Mouse (Mus musculus) urinary bladder, adult 2 months (tissue): ENCODE data around the gene Pecam1. TPM values are rescaled to one million over a fixed set of nuclear protein-coding genes. Genes with fewer than 3 reads are reported as not detected.

Source experiments
- DNase-seq: peaks from one replicate; pipeline ENCODE4 v3.0.0; 2022; ENCODE audit warnings: low spot score
- polyA plus RNA-seq: library from polyadenylated mRNA; depleted of rRNA; stranded (reverse); fragments of >200 nt; gene quantifications from 2 replicates; pipeline ENCODE4 v1.2.3, GENCODE M21; 2012

The Pecam1 gene
- polyA plus RNA-seq, 1 experiment = 47.7 TPM

DNA sequence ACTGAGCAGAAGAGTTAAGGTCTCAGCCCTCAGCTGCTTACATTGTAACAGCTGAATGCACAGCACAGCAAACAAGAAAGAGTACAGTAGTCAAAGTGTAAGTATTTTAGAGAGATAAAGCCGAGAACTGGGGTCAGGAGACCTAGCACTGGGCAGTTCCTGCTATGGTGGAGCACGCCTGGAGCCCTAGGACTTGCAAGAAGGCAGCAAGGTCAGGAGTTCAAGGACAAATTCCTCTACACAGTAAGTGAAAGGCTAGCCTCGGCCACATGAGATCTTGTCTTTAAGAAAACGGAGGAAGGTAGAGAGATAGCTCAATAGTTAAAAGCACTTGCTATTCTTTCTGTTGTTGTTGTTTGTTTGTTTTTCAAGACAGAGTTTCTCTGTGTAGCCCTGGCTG, 57.5 kb downstream of the Pecam1 start:
- DNase-seq = no peak

DNA sequence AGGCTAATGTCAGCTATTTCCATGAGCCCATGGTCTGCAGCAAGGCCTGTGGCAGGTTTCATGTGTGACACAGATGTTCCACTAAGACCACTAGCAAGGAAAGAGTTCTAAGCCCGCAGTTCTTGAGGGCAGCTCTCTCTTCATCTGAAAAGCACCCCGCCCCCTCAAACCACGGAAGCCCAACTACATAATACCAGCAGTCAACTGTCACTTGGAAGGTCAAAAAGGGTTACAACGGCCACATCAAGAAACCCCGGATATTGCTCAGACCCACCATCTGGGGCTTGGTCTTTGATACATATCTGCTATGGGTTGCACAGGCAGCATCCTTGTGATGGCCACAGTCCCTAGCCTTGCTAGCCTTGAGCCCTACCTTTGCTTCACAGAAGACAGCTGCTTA, 62.1 kb downstream of the Pecam1 start:
- DNase-seq = no peak

DNA sequence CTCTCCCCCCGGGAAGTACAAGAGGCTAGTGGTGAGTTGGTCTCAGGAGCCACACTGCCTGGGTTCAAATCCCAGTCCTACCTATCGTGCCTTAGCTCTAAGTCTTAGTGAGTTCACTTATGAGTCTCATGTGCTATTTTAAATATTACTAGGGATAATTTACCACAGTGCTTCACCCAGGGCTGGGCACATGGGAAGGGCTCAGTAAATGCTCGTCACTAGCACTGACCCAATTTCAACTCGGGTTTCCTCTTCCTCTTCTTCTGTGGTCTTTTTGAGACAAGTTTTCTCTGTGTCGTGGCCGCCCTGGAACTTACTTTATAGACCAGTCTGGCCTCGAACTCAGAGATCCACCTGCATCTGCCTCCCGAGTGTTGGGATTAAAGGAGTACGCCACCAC, 63.1 kb downstream of the Pecam1 start:
- DNase-seq = no peak

DNA sequence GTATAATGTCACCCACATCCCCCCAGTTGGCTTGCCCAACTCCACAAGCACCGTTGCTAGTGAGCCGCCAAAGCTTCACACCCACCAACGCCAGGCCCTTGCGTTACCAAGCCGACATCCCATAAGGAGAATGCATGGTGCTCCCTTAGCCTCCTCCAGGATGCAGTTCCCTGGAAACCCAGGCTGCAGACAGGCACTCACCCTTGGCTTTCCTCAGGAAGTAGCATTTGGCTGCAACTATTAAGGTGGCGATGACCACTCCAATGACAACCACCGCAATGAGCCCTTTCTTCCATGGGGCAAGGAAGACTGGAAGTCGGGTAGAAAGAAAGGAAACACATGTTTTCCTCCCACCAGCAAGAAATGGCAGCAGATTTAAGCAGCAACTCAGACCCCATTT, 66.4 kb downstream of the Pecam1 start:
- DNase-seq = no peak

DNA sequence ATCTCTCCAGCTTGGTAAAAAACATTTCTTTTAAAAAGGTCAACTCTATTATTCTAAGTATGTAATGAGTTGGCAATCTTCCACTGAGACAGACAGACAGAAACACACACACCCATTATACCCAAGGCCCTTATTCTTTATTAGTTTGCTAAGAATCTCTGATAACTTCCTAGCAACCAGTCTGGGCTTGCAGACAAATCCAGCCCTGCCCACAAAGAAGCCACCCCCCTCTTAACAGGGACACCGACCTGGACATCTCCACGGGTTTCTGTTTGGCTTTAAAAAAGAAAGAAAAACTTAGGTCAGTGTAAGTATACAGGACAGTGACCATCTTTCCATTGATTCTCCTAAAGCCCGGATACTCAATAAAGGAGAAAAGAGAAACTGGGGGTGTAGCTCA, 67.1 kb downstream of the Pecam1 start:
- DNase-seq = no peak

DNA sequence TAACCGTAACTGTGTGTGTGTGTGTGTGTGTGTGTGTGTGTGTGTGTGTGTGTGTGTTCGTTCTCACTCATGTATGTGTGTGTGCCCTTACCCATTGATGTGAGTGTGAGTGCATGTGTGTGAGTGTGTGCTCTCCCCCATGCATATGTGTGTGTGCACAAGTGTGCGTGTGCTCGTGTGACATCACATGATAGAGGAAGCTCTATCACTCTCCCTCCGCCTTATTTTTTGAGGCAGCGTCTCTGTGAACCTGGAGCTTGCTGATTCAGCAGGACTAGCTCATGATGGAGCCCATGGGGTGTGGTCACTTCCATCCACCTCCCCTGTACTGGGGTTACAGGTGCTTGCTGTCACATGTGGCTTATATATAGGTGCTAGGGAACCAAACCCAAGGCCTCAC, 69.3 kb downstream of the Pecam1 start:
- DNase-seq = no peak

DNA sequence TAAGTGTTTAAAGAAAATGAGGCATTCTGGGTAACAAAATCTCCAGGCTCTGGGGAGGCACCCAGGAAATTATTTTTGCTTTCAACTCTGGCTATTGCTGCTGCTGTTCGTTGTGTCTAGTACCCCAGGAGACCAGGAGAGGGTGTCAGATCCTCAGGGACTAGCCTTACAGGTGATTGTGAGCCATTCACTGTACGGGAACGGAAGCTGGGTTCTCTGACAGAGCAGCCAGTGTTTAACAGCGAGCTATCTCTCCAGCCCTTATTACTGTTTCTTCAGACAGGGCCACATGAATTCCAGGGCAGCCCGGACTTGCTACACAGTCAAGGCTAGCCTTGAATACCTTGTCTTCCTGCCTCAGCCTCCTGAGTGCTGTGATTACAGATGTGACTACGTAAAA, 70.6 kb downstream of the Pecam1 start:
- no peak for DNase-seq

DNA sequence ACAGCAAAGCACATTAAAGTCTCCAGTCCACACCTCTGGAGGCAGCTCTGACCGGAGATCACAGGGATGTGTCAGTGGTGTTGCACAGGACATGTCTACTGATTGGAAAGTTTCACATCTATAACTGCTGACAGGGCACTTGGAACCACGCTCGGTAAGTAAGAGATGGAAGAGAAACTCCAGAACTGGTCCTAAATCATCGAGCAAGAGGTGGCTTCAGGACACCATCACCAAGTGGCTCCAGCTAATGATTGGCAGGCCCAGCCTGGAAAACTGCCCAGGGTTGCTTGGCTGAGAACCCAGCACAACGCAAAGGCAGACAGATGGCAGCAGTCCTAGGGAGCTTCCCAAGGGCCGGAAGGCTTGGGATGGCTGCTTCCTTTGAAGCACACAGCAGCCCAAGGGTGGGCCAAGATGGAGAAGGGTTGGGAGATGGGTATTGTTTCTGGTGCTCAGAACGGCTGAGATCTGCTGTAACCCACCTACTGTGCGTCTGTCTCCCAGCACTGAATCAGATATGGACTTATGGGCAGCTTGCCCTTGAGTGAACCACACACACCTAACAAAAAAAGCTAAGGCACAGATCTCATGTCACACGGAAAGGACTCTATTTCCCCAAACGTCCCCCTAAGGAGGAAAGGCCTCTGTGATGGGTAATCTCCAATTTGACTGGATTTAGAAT, 72.4 kb downstream of the Pecam1 start:
- peak; percentile 49 for DNase-seq

DNA sequence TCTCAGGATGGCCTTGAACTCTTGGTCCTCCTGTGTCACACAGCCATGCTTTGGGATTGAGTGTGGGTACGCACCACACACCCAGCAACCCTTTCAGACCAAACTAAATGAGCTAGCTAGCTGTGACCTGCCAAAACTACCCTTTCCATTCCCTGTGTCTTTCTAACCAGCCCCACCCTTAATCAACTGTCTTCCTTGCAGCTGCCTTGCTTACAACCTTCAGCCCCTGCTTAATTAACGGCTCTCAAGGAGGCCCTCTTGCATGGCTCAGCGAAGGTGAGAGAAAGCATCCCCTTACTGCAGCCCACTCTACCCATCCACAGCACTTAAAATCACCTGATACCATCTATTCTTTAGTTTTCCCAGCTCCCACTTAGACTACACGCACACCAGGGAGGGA, 73.1 kb downstream of the Pecam1 start:
- DNase-seq = no peak

DNA sequence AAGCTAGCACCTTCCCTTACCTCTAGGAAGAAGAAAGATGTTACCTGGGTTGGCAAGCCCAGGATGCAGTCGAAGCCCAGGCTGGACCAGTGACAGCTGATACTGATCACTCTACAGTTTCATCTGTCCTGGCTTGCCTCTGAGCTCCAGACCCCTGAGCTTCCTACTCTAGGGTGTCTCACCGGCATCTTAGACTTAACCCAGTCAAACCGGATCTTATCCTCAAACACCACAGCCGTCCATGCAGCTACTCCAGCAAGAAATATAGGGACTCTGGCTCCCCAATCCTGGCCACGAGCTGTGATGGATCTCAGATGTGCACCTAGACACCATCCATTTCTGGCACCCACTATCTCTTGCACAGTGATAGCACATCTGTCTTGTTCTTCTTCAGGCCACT, 74.6 kb downstream of the Pecam1 start:
- DNase-seq = no peak

DNA sequence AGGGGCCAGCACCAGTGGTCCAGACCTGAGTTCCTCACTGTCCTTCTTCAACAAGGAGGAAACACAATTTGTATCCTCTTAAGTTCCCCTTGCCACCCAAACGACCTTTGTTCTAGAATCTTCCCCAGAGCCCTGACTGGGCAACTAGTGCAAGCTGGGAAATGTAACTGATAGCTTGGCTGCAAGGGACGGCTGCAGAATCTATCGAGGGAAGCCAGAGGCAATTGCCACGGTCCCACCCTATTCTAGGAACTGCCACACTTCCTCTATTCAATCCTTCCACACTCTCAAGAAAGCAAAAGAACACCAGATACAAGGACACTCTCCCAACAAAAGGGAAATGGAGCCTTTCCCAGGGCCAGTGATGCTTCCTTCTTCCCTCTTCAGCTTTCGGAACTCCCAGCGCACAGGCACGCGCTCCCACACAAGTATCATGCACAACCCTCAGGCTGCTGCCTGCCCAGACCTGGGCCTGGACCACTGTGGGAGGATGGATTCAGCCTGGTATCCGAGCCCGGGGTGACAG, 75.2 kb downstream of the Pecam1 start:
- DNase-seq = no peak

DNA sequence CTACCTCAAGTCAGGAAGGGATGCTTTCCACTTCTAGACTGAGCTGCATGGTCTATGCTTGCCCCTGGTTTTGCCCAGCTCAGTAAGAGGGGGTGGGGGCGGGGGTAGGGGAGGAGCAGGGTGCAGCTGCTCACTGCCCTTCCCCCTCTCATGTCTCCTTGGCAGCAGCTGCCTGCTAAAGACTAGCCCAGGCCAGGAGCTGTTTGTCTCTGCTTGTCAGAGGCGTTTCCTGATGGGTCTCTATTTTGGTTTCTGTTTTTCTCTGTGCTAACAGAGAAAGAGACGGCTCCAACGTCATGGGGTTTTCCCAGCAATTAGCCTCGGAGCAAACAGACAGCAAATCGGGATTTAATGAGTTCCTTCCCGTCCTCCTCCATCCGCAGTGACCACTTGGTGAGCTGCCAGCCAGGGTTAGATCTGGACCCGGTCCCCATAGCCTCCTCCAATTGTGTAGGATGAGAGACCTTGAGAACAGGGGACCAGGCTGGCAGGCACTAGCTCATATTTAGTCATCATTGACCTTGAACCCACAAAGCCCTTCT, 75.7 kb downstream of the Pecam1 start:
- DNase-seq = peak; percentile 45

DNA sequence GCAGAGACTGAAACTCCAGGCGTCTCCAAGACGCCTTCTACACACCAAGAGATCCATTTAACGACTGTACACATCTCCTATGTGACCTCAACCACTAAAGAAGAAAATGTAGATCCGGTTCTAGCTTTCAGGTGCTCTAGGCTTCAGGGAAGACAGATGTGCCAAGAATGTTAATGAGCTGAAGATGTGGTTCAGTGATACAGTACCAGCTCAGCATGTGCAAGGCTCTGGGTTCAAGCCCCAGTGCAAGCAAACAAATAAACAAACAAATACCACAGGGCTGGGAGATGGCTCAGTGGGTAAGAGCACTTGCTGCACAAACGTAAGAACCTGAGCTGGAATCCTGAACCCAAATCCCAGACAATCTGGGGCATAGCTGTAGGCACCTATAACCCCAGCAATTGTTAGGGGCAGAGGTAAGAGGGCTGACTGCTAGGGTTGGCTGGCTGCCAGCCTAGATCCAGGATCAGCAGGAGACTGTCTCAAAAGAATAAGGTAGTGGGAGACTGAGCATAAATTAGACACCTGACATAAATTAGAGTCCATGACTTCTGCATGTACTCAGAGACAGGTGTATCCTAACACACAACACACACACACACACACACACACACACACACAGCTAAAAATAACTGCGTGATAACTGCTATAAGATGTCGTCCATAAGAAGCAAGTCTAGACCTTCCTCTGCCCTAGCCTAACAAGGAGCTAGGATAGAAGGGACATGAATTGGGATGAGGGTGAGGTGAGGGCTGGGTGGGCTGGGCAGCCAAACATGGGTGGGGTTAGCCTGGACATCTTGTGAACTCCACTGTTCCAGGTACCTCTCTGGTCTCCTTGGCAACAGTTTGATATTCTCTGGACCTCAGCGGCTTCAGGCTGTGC, 76.5 kb downstream of the Pecam1 start:
- no peak for DNase-seq

DNA sequence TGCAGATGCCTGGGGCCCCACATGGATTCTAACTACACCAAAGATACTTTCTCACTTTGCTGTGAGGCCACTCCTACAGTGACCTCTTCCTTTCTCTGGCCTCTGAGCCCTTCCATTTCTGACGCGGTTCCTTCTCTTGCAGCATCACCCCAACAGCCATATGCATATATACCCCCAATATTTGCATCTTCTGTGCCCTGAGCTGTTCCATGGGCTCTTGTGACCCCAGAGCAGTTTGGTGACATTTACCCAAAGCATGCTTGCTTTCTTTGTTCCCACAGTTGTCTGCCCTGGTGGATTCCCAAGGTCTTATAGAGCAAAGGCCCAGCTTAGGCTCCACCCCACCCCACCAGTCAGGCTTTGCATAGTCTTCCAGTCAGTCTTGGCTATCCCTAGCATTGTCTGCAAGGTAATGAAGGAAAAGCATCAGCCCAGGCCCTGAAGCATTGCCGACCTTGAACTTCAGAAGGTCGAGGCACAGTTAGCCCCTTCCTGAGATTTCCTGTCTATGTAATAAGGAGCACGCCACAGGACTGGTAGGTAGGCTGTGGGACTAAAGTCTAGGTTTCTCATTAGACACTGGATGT, 77.4 kb downstream of the Pecam1 start:
- no peak for DNase-seq

DNA sequence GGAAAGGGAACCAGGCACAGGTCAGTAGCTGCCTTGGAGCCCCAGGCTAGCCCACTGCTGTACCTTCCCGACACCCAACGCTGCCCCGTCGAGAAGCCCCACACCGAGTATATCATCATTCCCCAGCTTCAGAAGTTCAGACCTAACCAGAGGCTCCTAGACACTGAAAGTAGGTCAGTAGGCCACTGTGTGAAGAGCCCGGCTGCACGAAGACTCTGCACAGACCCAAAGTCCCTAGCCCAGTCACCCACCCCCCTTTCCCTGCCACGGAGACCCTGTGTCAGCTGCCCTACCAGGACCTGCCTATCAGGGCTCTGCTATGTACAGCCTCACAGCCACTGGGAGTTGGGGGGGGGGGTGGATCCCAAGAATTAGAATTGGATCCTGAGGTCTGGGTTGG, 78.6 kb downstream of the Pecam1 start:
- DNase-seq = no peak

DNA sequence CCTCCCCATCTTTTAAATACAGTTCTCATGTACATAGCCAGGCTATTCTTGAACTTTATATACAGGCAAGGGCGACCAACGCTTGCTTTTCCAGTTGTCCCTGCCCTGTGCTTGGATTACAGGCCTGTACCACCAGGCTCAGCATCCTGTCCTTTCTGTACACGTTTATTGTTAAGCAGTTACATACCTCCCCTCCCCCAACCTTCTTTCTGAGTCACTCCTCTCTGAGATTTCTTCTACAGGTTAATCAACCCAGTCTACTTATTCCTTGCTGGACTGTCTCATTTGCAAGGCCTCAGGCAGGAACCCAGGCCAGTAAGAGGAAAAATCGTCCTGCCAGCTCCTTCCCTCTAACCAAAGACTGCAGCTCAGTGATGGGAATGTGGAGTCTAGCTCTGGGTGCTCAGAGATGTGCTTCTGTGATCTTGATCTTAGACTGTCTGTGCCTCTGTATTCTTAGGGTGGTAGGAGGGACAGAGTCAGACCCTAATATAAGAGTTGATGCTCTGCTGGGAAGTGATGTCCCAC, 79.4 kb downstream of the Pecam1 start:
- DNase-seq = no peak

DNA sequence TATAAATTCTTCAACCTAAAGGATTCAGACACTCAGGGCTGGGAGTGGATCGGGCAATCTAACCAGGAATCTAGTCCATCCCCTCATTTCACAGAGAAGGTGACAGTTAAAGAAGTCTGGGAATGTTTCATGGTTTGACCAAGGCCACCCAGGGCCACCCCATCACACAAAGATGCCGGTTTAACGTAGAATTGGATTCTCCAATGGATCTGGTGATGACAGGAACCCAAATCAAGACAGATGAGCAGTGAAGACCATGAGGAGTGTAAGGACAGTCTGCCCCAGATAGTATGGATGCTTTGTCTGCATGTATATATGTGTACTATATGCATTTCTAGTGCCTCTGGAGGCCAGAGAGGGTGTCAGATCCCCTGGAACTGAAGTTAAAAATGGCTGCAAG, 80.2 kb downstream of the Pecam1 start:
- DNase-seq = no peak

DNA sequence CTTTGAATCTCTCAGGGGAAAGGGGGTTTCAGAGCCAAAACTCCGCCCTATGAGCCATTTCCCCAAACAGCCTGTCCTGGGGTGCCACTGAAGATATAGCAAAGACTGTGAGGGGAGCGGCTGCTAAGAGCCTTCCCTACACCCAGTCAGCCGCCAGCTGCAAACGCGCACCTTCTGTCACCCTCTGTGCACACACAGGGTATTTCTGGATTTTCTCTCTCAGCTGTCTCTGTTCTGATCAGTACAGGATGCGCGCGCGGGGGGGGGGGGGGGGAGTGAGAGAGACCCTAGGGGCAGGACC, 80.6 kb downstream of the Pecam1 start:
- DNase-seq = no peak

DNA sequence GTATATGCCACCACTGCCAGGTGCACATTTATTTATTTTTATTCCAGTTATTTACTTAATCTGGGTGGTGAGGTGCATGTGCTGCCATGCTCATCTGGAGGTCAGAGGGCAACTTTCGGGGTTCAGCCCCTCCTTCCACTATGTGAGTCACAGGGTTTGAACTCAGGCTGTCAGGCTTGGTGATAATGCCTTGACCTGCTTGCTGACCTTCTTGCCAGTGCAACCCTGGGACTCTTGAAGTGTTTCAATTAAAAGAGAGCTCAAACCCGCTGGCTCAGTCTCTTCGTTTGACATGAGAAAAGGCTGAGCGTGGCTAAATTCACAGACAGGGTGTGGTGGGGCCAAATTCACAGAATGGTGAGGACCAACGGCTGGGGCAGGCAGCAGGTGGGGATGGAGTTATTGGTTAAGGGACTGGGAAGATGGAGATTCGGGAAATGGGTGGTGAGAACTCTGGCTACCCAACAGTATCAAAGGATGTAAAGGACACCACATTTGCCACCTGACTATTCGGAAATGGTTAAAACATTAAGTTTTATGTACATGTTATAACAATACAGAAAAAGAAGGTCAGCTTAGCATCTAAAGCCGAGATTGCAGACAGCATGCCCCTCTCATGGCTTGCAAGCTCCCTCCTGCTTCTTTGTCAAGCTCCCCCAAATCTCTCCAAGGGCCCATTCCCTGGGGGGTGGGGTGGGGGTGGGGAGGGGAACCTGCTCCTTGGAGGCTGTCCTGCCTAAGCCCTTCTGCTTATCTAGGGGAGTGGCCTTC, 81.1 kb downstream of the Pecam1 start:
- DNase-seq = no peak

DNA sequence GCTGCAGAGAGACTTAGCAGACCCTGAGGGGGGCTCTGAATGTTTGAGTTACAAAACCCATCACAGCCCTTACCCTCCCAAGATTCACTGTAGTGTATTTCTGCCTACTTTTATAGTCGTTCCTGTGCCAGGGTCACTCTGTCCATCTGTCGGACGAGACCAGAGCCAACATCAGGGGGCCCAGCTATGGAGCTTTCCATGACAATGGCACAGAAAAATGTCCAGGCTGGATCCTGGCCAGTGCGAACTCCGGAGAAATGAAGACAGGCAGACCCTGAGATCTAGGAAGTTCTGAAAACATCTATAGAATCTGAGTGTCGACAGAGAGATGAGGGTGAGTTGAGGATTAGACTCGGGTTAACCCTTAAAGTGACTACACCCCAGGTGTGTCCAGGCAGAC, 82.1 kb downstream of the Pecam1 start:
- DNase-seq = no peak

DNA sequence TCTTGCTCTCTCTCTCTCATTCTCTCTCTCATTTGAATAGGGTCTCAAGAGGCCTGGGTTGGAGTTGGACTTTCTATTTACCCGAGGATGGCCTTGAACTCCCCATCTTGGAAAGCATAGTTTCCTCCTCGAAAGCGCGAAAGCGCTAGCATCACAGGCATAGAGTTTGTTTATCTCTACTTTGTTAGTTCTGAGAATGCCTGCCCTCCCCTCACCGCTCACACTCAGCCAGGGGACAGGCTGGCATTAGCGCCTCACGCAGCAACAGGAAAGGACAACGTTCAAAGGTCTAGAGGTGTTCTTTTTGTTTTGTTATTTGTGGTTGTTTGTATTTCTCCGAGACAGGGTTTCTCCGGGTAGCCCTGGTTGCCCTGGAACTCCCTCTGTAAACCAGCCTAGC, 82.6 kb downstream of the Pecam1 start:
- no peak for DNase-seq
